Mouse (Mus musculus): ENCODE data around the gene Vmn1r139.
"Not testable (repeated sequence)": the region's sequence is repeated elsewhere in the genome, so short reads cannot be mapped to it uniquely, and the experiment has no call there.

The Vmn1r139 gene

GRCm38 (mm10) chr7:22068757-22069156 lies at the start of gene Vmn1r139:
Gene Vmn1r139 (plus strand): TSS chr7:22069057.
- DNase-seq (ENCODE audit: inconsistent ontology term): not testable (repeated sequence)

- DNase-seq (ENCODE audit: inconsistent ontology term): not testable (repeated sequence)
These were observed 40.1 kb upstream of the Vmn1r139 start, which contains the start of gene Vmn1r138 for GRCm38 (mm10) chr7:22028797-22029196. Gene Vmn1r138 (minus strand): TSS chr7:22028897.

GRCm38 (mm10) chr7:22056205-22056604 lies 12.7 kb upstream of the Vmn1r139 start, which contains the start of gene Gm6176:
Gene Gm6176 (minus strand): TSS chr7:22056305.
- DNase-seq (ENCODE audit: inconsistent ontology term): not testable (repeated sequence)

- not testable (repeated sequence) for DNase-seq (ENCODE audit: inconsistent ontology term)
These were observed 49.3 kb downstream of the Vmn1r139 start, which contains the start of gene Gm16451 for GRCm38 (mm10) chr7:22118145-22118544. Gene Gm16451 (minus strand): TSS chr7:22118245.

GRCm38 (mm10) chr7:22134641-22135040 lies 65.8 kb downstream of the Vmn1r139 start, which contains the start of gene Gm10666:
Gene Gm10666 (minus strand): TSS chr7:22134741.
- not testable (repeated sequence) for DNase-seq (ENCODE audit: inconsistent ontology term)
